In the genomic region with DNA sequence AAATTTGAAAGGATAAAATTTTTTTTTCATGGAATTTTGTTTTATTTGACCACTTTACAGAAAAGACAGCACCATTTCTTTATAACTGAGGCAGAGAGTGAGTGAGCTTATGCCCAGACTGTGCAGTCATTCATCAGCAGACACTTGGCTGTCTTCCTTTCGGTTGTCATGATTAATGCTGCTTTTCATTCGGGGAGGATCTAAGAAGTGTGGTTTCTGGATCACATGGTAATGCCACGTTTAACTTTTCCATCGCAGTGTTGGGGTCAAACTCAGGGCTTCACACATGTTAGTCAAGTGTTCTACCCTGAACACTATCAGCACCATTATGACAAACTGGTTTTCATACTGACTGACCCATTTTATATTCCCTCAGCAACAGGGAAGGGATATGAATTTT, we compare ENCODE assay signal across 16 mouse cellular contexts. TPM values are rescaled to one million over a fixed set of nuclear protein-coding genes. Genes with fewer than 3 reads are reported as not detected.
A peak's percentile ranks its signal among the peaks of the same experiment; 100 is the strongest.
DNase-seq lines count a peak whose midpoint lies in the region; ATAC-seq lines count a peak whose summit lies in the region.
"Had no signal": no experiment of that assay in that cellular context is flagged by ENCODE, and none has a peak within 500 bp of the region (broad histone marks: within the 10 kb centered on the region; RNA-seq: fewer than 3 reads in every experiment).

No protein-coding gene starts in this region.

- ATAC-seq in CD4-positive, CD25-positive, alpha-beta regulatory T cell, adult 4 months, result no peak
- no peak for ATAC-seq in activated CD4-positive, CD25-positive, alpha-beta regulatory T cell, adult 4 months
- ATAC-seq: forebrain, embryonic 13.5 days; intestine, embryonic 16.5 days had no signal

- DNase-seq in CD4-positive, CD25-positive, alpha-beta regulatory T cell, adult 2 months (ENCODE audit: low read depth, low spot score), result peak; percentile 29
- DNase-seq in 3134 (ENCODE audit: extremely low read depth, insufficient read length, low spot score) (peak; percentile 63), NIH3T3 (ENCODE audit: low read depth) (peak; percentile 85)
- DNase-seq in fibroblast of lung, adult 2 months (ENCODE audit: low read depth), result peak; percentile 67
- DNase-seq in cerebellum, postnatal 36 days, result no peak
- no peak for DNase-seq in ovary, postnatal 10 days (ENCODE audit: low spot score)
- DNase-seq: adrenal gland, adult 8-10 months; cerebellum, adult 11 months; cerebellum, postnatal 10 days; kidney, postnatal 4 days; midbrain, embryonic 14.5 days; right cerebral cortex, postnatal 14 days had no signal

RNA-seq across cellular contexts. Expression of a gene that starts 11.3 kb away (rescaled TPM):
- polyA plus RNA-seq in CD4-positive, CD25-positive, alpha-beta regulatory T cell, adult 4 months (2017; shearing (Covaris generic)), result 10 to 100 TPM; 33.1 to 56.6 TPM
- 10 to 100 TPM; 37.9 to 40.7 TPM for polyA plus RNA-seq in activated CD4-positive, CD25-positive, alpha-beta regulatory T cell, adult 4 months (2017; shearing (Covaris generic))

RNA-seq across cellular contexts. Expression of a gene that starts 59.4 kb away (rescaled TPM):
- 10 to 100 TPM; 10.9 to 16.8 TPM for polyA plus RNA-seq in CD4-positive, CD25-positive, alpha-beta regulatory T cell, adult 4 months (2017; shearing (Covaris generic))
- polyA plus RNA-seq in activated CD4-positive, CD25-positive, alpha-beta regulatory T cell, adult 4 months (2017; shearing (Covaris generic)), result 10 to 100 TPM; 16.7 to 21.5 TPM

Comparison
In these comparisons a context has a peak if more than half of its experiments do, and no peak if none do; other contexts are left out.
1. DNase-seq: peak in CD4-positive, CD25-positive, alpha-beta regulatory T cell, adult 2 months (single experiment), 3134 (single experiment), NIH3T3 (single experiment) and fibroblast of lung, adult 2 months (single experiment); none in cerebellum, postnatal 36 days (0 of 2) and ovary, postnatal 10 days (single experiment).